Mouse (Mus musculus): ENCODE measurements around the gene Pou6f1. TPM values are rescaled to one million over a fixed set of nuclear protein-coding genes. Genes with fewer than 3 reads are reported as not detected.

Pou6f1 gene
- polyA plus RNA-seq, 1 experiment from 2014 or later, result 12.3 TPM

DNA sequence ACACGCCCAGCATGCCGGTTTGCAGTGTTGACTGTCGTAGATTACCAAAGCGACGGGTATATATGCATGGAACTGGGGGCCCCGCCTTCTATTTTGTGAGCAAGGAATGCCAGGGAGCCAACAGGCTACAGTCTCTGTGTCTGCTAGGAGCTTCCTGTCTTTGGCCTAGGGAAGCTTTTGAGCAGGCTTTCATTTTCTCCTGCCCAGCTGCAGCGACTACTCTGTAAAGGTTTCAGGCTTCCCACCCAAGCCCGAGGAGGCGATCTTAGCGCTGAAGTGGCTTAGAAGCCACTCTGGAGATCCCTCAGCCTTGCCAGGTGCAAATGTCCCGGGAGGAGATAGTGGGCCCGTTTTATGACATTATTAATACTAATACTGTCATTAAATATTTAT, 905 bp downstream of the Pou6f1 start:
- 2% methylated on average over 12 of the region's 12 CpGs for WGBS
- peak overlapping the region; percentile 51; the same call in 1 of the 2 replicates for H3K27ac ChIP-seq (replicated peaks)

DNA sequence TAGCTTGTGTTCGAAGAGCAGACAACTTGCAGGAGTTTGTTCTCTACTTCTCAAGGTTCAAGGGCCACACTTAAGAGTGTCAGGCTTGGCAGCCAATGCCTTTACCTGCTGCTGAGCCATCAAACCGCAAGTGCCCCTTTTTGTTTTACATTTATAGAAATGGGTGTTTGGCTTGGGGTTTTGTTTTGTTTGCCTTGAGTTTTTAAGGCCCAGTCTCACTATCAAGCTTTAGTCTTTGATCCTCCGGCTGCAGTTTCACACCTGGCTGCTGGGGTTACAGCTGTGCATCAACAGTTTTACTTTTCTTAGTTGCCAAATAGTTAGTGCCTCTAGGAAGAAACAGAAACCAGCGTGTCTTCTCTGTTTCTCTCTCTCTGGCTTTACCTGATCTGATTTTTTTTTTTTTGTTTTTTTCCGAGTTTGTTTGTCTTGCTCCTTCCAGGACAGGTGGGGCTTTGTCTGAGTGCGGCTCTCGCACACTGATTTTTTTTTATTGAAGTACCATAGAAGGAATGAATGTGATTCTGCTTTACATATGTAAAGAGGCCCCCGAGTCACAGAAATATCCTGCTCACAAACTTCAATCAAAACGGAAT, 1.4 kb downstream of the Pou6f1 start:
- peak overlapping the region; percentile 51; the same call in 1 of the 2 replicates for H3K27ac ChIP-seq (replicated peaks)
- no peaks in the 10 kb centered on the region for H3K36me3 ChIP-seq
- H3K9ac ChIP-seq, result 0 out of 2 replicates have a peak overlapping the region, but pooled peaks have one; percentile 71
- H3K27me3 ChIP-seq, result peaks cover 9% of the 10 kb centered on the region
- peaks cover 18% of the 10 kb centered on the region for H3K4me1 ChIP-seq
- no peaks in the 10 kb centered on the region for H3K9me3 ChIP-seq (replicated peaks)
- H3K4me2 ChIP-seq (replicated peaks), result peak overlapping the region; percentile 97
- WGBS, result 25% methylated on average over 9 of the region's 9 CpGs
- no peak for ATAC-seq (ENCODE audit: insufficient number of reproducible peaks, low FRiP score, low TSS enrichment, low read depth)
- H3K4me3 ChIP-seq (replicated peaks), result peak overlapping the region; percentile 79

More for the DNA sequence above, 905 bp downstream of the Pou6f1 start:
- Histone ChIP-seq H3K36me3 (no peaks in the 10 kb centered on the region), H3K4me1 (peaks cover 18% of the 10 kb centered on the region), H3K27me3 (peaks cover 9% of the 10 kb centered on the region), H3K9me3 (replicated peaks) (no peaks in the 10 kb centered on the region), H3K9ac (peak overlapping the region; percentile 71), H3K4me2 (replicated peaks) (peak overlapping the region; percentile 97), H3K4me3 (replicated peaks) (peak overlapping the region; percentile 79)
- ATAC-seq (ENCODE audit: insufficient number of reproducible peaks, low FRiP score, low TSS enrichment, low read depth), result no peak

DNA sequence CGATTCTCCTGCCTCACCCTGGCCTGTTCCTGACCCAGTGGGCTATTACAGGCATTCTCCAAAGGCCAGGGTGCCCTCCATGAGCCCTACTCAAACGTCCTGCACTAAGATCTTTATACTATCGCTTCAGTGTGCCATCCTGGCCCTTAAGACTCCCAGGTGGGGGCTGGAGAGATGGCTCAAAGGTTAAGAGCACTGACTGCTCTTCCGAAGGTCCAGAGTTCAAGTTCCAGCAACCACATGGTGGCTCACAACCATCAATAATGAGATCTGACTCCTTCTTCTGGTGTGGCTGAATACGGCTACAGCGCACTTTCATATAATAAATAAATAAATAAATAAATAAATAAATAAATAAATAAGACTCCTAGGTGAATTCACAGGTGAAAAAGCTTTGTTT, 7.0 kb downstream of the Pou6f1 start:
- ATAC-seq (ENCODE audit: insufficient number of reproducible peaks, low FRiP score, low TSS enrichment, low read depth), result no peak
- Histone ChIP-seq H3K36me3 (0 out of 2 replicates have a peak, but pooled peaks cover 7% of the 10 kb centered on the region), H3K27ac (replicated peaks) (no peak overlapping the region), H3K9ac (no peak overlapping the region), H3K4me2 (replicated peaks) (no peak overlapping the region), H3K27me3 (no peaks in the 10 kb centered on the region), H3K9me3 (replicated peaks) (no peaks in the 10 kb centered on the region), H3K4me1 (no peaks in the 10 kb centered on the region), H3K4me3 (replicated peaks) (no peak overlapping the region)
- WGBS, result 77% methylated on average over 6 of the region's 6 CpGs

DNA sequence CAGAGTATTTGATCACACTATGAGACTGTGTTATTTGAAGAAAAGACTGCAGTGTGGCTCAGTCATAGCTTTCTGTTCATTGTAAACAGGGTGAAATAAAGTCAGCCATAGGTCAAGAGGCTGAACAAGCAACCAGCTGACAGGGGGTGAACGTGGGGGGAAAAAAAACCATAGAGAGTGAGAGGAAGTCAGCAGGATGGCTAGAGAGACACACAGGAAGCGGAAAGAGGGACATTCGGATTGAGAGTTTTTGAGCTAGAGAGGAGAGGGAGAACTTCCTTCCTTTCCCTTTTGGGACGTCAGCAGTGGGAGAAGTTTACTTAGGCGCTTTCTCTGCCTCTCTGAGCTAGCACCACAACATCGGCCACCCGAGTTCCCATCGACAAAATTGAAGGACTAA, 9.3 kb downstream of the Pou6f1 start:
- H3K4me1 ChIP-seq, result no peaks in the 10 kb centered on the region

DNA sequence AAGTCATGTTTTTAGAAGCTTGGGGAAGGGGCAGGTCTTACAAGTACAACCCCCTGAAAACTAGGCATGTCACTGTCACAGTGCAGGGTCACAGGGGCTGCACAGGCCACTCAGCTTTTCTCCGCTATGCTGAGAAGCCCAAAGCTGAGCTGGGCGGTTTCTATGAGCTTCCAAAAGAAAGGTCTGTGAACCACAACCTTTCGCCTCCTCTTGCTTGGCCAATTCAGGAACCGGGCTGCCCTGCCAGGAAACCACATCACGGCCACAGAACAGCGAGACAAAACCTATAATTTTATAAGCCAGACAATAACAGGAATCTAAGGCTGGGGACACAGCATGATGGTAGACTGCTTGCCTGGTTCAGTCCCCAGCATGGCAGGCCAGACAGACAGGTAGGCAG, 11.5 kb downstream of the Pou6f1 start:
- H3K27ac ChIP-seq (replicated peaks), result no peak overlapping the region
- no peak overlapping the region for H3K9ac ChIP-seq
- 77% methylated on average over 6 of the region's 6 CpGs for WGBS
- ATAC-seq (ENCODE audit: insufficient number of reproducible peaks, low FRiP score, low TSS enrichment, low read depth), result no peak
- H3K4me1 ChIP-seq, result no peaks in the 10 kb centered on the region
- H3K4me3 ChIP-seq (replicated peaks), result no peak overlapping the region
- no peak overlapping the region for H3K4me2 ChIP-seq (replicated peaks)
- H3K9me3 ChIP-seq (replicated peaks), result no peaks in the 10 kb centered on the region
- no peaks in the 10 kb centered on the region for H3K27me3 ChIP-seq
- H3K36me3 ChIP-seq, result peaks cover 33% of the 10 kb centered on the region

More for the DNA sequence above, 9.3 kb downstream of the Pou6f1 start:
- 68% methylated on average over 8 of the region's 8 CpGs for WGBS
- ATAC-seq (ENCODE audit: insufficient number of reproducible peaks, low FRiP score, low TSS enrichment, low read depth), result no peak
- H3K27ac ChIP-seq (replicated peaks), result no peak overlapping the region
- peaks cover 29% of the 10 kb centered on the region; the same call in 1 of the 2 replicates for H3K36me3 ChIP-seq
- H3K9ac ChIP-seq, result no peak overlapping the region
- no peaks in the 10 kb centered on the region for H3K9me3 ChIP-seq (replicated peaks)
- no peak overlapping the region for H3K4me2 ChIP-seq (replicated peaks)
- no peaks in the 10 kb centered on the region for H3K27me3 ChIP-seq
- no peak overlapping the region for H3K4me3 ChIP-seq (replicated peaks)

DNA sequence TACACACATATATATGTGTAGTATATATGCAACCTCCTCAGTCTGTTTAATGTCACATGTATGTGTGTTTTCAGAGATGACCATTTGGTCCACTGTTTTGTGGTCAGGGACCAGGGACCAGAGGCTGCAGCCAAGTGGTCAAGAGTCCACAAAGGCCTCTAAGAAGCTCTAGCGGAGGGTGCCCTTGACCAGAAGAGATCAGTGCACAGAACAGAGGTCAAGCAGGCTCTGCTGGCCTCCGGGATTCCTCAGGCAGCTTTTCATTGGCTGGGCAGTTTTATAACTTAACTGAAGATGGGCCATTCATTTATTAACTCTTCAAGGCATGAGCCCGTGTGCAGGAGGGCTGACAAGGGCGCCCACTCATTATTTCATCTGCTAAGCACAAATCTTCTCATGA, 12.6 kb downstream of the Pou6f1 start:
- H3K27ac ChIP-seq (replicated peaks), result no peak overlapping the region
- H3K4me3 ChIP-seq (replicated peaks), result no peak overlapping the region
- no peak overlapping the region for H3K4me2 ChIP-seq (replicated peaks)
- H3K27me3 ChIP-seq, result no peaks in the 10 kb centered on the region
- no peak for ATAC-seq (ENCODE audit: insufficient number of reproducible peaks, low FRiP score, low TSS enrichment, low read depth)
- peaks cover 41% of the 10 kb centered on the region for H3K36me3 ChIP-seq
- no peaks in the 10 kb centered on the region for H3K9me3 ChIP-seq (replicated peaks)
- no peak overlapping the region for H3K9ac ChIP-seq
- no peaks in the 10 kb centered on the region for H3K4me1 ChIP-seq
- WGBS, result 83% methylated on average over 4 of the region's 4 CpGs

DNA sequence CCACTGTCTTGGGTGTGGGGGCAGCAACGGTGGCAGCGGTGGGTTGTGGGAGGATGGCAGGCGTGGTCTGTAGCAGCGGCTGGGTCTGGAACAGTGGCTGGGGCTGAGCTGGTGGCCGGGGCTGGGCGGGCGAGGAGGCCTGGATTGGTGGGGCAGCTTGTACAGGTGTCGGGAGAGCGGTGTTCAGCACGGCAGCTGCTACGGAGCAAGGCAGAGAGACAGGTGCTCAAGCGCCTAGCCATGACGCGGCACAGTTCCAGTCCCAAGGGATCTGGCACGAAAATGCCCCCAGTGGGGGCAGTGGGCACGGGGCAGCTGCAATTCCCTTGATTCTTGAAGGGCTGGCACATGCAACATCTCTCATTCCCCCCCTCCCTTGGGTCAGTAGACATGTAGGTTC, 13.9 kb downstream of the Pou6f1 start:
- WGBS, result 93% methylated on average over 16 of the region's 16 CpGs
- no peak overlapping the region for H3K4me3 ChIP-seq (replicated peaks)
- H3K4me2 ChIP-seq (replicated peaks), result no peak overlapping the region
- no peaks in the 10 kb centered on the region for H3K9me3 ChIP-seq (replicated peaks)
- no peaks in the 10 kb centered on the region for H3K4me1 ChIP-seq
- peaks cover 41% of the 10 kb centered on the region for H3K36me3 ChIP-seq
- no peak overlapping the region for H3K27ac ChIP-seq (replicated peaks)
- H3K27me3 ChIP-seq, result no peaks in the 10 kb centered on the region
- no peak for ATAC-seq (ENCODE audit: insufficient number of reproducible peaks, low FRiP score, low TSS enrichment, low read depth)
- H3K9ac ChIP-seq, result no peak overlapping the region

DNA sequence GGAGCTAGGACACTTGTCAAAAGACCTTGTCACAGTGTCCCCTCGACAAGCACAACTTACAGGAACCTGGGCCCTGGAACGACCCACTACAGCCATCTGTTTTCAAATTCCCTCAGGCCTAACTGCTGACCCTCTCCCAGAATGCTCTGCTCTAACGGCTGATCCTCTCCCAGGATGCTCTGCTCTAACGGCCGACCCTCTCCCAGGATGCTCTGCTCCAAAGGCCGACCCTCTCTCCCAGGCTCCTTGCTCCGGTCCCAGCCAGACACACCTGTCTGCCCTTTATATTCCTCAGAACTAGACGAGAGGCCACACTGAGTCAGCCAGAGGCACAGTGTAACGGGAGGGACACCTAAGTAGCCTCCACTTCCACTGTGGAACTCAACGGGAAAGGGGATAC, 19.7 kb downstream of the Pou6f1 start:
- H3K9me3 ChIP-seq (replicated peaks), result no peaks in the 10 kb centered on the region
- H3K27me3 ChIP-seq, result no peaks in the 10 kb centered on the region
- ATAC-seq (ENCODE audit: insufficient number of reproducible peaks, low FRiP score, low TSS enrichment, low read depth), result no peak; the same call in 1 of the 2 replicates
- no peak overlapping the region for H3K4me3 ChIP-seq (replicated peaks)
- H3K4me2 ChIP-seq (replicated peaks), result no peak overlapping the region
- 83% methylated on average over 10 of the region's 10 CpGs for WGBS
- H3K27ac ChIP-seq (replicated peaks), result no peak overlapping the region
- no peak overlapping the region for H3K9ac ChIP-seq
- peaks cover 22% of the 10 kb centered on the region for H3K36me3 ChIP-seq
- H3K4me1 ChIP-seq, result no peaks in the 10 kb centered on the region

DNA sequence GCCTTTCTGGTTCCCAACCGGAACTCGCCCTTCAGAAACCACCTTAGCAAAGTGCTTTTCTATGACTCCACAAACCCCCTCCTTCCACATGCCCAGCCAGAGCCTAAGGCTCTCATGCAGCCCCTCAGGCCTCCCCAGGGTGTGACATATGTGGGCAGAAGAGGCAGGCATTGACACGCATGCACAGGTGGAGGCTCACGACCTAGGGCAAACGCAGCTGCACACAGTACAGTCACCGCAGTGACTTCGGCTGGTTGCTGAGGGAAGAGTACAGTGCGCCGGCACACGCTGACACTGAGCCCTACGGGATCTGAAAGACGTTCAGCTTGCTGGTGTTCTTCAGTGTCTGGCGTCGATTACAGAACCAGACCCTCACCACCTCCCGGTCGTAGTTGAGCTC, 21.8 kb downstream of the Pou6f1 start:
- Histone ChIP-seq H3K36me3 (peaks cover 17% of the 10 kb centered on the region), H3K4me1 (peaks cover 11% of the 10 kb centered on the region; the same call in 1 of the 2 replicates), H3K4me2 (replicated peaks) (no peak overlapping the region), H3K27ac (replicated peaks) (no peak overlapping the region), H3K9ac (no peak overlapping the region), H3K4me3 (replicated peaks) (no peak overlapping the region), H3K9me3 (replicated peaks) (no peaks in the 10 kb centered on the region), H3K27me3 (no peaks in the 10 kb centered on the region)
- ATAC-seq (ENCODE audit: insufficient number of reproducible peaks, low FRiP score, low TSS enrichment, low read depth), result no peak; the same call in 1 of the 2 replicates
- 60% methylated on average over 16 of the region's 16 CpGs for WGBS

DNA sequence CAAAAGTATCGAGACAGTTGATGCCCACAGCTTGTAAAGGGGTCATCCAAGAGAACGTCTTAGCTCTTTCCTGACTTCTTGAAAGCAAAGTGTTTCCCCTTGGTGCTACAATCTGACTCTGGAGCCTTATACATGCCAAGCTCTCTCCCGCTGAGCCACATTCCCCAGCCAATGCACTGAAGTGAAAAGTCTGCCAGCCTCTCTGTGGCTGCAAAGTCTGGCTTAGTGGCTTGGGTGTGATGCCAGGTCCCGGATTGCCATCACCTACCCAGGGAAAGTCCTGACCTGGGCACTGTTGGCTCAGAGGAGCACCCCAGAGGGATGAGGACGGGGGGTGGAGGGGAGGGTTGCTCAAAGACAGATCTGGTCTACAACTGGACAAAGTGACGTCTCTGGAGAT, 23.0 kb downstream of the Pou6f1 start:
- no peak overlapping the region for H3K4me2 ChIP-seq (replicated peaks)
- ATAC-seq (ENCODE audit: insufficient number of reproducible peaks, low FRiP score, low TSS enrichment, low read depth), result no peak

DNA sequence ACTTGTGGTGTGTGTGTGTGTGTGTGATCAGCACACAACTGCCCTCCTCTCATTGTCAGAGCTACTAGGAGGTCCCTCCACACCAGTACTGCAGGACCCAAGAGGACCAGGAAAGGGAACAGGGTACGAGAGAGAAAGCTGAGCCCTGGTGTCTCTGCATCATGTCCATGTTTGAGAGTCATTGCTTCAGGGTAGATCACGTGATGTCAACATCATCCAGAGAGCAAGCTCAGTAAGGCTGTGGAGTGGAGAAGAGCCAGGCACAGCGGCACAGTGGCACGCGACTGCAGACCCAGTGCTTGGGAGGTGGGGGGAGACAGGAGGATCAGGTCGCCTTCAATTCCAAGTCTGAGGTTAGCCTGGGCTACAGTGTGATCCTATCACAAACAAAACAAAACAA, 23.4 kb downstream of the Pou6f1 start:
- Histone ChIP-seq H3K4me3 (replicated peaks) (no peak overlapping the region), H3K27ac (replicated peaks) (no peak overlapping the region), H3K4me1 (peaks cover 11% of the 10 kb centered on the region; the same call in 1 of the 2 replicates), H3K9ac (no peak overlapping the region), H3K36me3 (peaks cover 13% of the 10 kb centered on the region; the same call in 1 of the 2 replicates), H3K9me3 (replicated peaks) (no peaks in the 10 kb centered on the region), H3K27me3 (no peaks in the 10 kb centered on the region), H3K4me2 (replicated peaks) (no peak overlapping the region)
- no peak for ATAC-seq (ENCODE audit: insufficient number of reproducible peaks, low FRiP score, low TSS enrichment, low read depth)
- 90% methylated on average over 6 of the region's 6 CpGs for WGBS

More for the DNA sequence above, 23.0 kb downstream of the Pou6f1 start:
- Histone ChIP-seq H3K27ac (replicated peaks) (no peak overlapping the region), H3K27me3 (no peaks in the 10 kb centered on the region), H3K9me3 (replicated peaks) (no peaks in the 10 kb centered on the region), H3K9ac (no peak overlapping the region), H3K36me3 (peaks cover 13% of the 10 kb centered on the region; the same call in 1 of the 2 replicates), H3K4me1 (peaks cover 11% of the 10 kb centered on the region; the same call in 1 of the 2 replicates), H3K4me3 (replicated peaks) (no peak overlapping the region)
- 72% methylated on average over 6 of the region's 6 CpGs for WGBS

DNA sequence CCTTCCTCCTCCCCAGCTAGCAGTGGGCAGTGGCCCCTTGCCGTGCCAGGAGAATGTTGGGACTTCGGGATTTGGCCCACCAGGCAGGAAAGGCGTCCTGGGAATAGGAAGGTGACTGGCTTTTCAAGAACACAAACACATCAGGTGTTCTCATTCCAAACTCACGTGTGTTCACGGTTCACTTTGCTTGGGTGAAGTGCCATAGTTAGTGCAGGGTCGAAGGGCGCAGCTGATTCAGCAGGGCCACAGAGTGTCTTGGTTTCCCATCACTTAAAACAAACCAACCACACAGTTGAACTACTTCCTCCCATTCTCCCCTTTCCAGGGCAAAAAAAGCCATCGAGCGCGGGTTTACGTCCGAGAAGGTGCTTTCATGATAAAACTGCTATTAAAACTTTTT, 24.4 kb downstream of the Pou6f1 start:
- H3K4me1 ChIP-seq, result peaks cover 11% of the 10 kb centered on the region; the same call in 1 of the 2 replicates
- no peak overlapping the region for H3K4me2 ChIP-seq (replicated peaks)
- no peaks in the 10 kb centered on the region for H3K27me3 ChIP-seq
- H3K9ac ChIP-seq, result no peak overlapping the region
- H3K36me3 ChIP-seq, result peaks cover 13% of the 10 kb centered on the region; the same call in 1 of the 2 replicates
- 86% methylated on average over 12 of the region's 12 CpGs for WGBS
- H3K27ac ChIP-seq (replicated peaks), result peak overlapping the region; percentile 39; the same call in 1 of the 2 replicates
- H3K9me3 ChIP-seq (replicated peaks), result no peaks in the 10 kb centered on the region
- H3K4me3 ChIP-seq (replicated peaks), result no peak overlapping the region
- no peak for ATAC-seq (ENCODE audit: insufficient number of reproducible peaks, low FRiP score, low TSS enrichment, low read depth)

Measured in embryonic facial prominence, embryonic 15.5 days (tissue).